Mouse (Mus musculus) gastrocnemius, postnatal 4 days (tissue): ENCODE results near the gene Itpa. TPM values are rescaled to one million over a fixed set of nuclear protein-coding genes. Genes with fewer than 3 reads are reported as not detected.

Experiments
- DNase-seq, 2 experiments: peaks; one replicate each; pipeline ENCODE4 v3.0.0; 2021 to 2022; ENCODE audit warnings: low spot score in 2 of 2, mixed read lengths in 2 of 2
- total RNA-seq, 2 experiments: library from RNA; stranded (reverse); gene quantifications; 2 replicates each; pipeline ENCODE4 v1.2.3; 2021

The Itpa gene
- total RNA-seq, 2 experiments from 2014 or later: 21.5 to 22.8 TPM

DNA sequence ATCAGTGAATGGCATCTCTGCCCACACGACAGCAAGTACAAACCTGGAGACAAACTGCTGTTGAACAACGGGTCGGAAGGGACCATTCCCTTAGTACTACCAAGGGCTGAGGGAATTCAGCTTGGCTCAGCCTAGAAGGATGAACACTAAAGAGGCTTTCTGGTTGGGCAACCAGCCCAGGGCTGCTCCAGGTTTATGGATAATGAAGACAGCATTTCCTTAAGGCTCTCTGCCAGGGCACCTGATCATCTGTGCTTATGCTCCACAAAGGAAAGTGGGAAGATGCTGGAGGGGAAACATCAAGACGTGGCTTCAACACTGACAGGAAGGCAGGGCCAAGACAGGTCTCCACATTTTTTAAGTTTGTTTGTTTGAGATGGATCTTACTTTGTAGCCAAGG, 57.0 kb downstream of the Itpa start:
- DNase-seq: no peak

DNA sequence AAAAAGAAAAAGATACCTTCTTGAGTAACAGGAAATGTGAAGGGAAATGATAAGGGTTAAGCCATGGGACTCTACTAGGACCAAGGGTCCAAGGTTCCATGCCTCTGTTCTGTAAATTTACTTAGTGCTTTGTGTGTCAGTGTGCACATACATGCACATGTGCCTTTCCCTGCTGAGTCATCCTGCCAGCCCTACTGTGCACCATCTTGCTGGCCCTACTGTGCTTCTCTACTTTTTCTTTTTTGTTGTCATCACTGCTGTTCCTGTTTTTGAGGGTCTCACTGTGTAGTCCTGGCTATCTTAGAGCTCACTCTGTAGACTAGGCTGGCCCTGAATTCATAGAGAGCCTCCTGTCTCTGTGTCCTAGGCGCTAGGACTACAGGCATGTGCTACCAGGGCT, 60.3 kb downstream of the Itpa start:
- DNase-seq: no peak

DNA sequence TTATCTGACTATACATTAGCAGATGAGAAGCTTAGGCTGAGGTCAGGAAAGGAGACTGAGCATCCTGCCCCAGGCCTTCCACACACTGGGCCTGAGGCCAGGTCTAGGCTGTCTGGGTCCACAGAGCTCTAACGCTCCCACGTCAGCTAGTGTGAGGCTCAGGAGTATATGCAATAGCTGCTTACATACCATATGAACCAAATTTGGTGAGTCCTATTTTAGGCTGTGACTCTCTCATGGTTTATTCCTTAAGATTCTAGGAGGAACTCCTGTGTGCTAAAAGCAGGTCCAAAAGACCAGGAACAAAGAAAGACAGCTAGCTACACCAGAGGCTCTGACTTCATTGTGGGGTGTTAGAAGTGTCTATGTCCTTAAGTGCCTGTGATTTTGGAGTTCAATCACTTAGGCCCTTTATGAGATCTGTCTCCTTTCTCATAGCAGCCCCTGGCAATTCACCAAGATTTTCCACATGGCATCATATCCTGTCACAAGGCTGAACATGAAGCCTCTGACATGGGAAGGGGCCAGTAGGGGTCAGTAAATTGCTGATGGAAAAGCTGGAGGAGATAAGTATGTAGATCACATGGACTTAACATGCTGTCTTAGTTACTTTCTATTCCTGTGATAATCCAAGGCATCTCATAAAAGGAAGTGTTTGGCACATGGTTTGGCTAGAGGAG, 61.6 kb downstream of the Itpa start:
- DNase-seq: no peak

DNA sequence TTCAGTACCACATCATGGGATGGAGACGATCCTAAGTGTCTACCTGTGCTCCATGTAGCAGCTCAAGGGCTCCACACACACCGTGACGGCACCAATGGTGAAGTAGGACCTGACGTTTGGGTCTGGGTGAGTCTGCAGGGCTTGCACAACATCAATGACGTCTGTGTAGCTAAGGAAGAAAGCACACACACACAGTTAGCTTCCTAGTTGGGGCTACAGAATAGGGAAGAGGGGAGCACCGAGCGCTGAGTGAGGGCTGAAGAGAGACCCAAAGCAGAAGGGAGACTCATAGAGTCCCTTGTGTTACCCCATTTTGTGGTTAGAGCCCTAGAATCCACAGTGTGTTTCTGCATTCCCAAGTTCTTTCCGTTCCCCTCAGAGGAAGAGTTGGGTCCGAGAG, 63.3 kb downstream of the Itpa start:
- DNase-seq: no peak

Other genes with a start within 250 kb of the Itpa start
- 10 to 100 TPM; 37.3 to 44.6 TPM for gene Vps16, start 243.3 kb upstream of the Itpa start, total RNA-seq
- 10 to 100 TPM; 10.6 to 11.6 TPM for gene Pced1a, start 242.9 kb upstream of the Itpa start, total RNA-seq
- gene Ptpra, start 217.3 kb upstream of the Itpa start, total RNA-seq: 10 to 100 TPM; 73.2 to 74.7 TPM
- 10 to 100 TPM; 51.9 to 60.9 TPM for gene Mrps26, start 103.9 kb upstream of the Itpa start, total RNA-seq
- gene Oxt, start 91.4 kb upstream of the Itpa start, total RNA-seq: not detected
- not detected for gene Avp, start 85.1 kb upstream of the Itpa start, total RNA-seq
- 1 to 10 TPM; 7.3 to 8.2 TPM for gene Fastkd5, start 37.6 kb upstream of the Itpa start, total RNA-seq
- gene Ubox5, start 37.6 kb upstream of the Itpa start, total RNA-seq: 1 to 10 TPM; 5.9 TPM
- gene Lzts3, start 24.8 kb upstream of the Itpa start, total RNA-seq: 1 to 10 TPM; 5.8 to 6.2 TPM
- 10 to 100 TPM; 77.2 to 85.1 TPM for gene Ddrgk1, start 3.0 kb upstream of the Itpa start, total RNA-seq
- gene Slc4a11, start 29.9 kb downstream of the Itpa start, total RNA-seq: under 1 TPM; 0.23 to 0.32 TPM
- 10 to 100 TPM; 23.7 to 27.3 TPM for gene 4930402H24Rik, start 238.8 kb downstream of the Itpa start, total RNA-seq
- 10 to 100 TPM; 24.3 to 25.5 TPM for gene Atrn, start 238.9 kb downstream of the Itpa start, total RNA-seq